Mouse (Mus musculus) stomach, postnatal 0 days (tissue): ENCODE results near the gene Zfand3.

Experiments used
- CTCF ChIP-seq: IDR thresholded peaks from 2 replicates; pipeline ENCODE4 v1.5.1; 2016; ENCODE audit warnings: antibody characterized with exemption, low read depth, mild to moderate bottlenecking, moderate library complexity
- EP300 ChIP-seq: optimal IDR thresholded peaks from 2 replicates; pipeline ENCODE3; 2016; ENCODE audit warnings: antibody characterized with exemption

GRCm38 (mm10) chr17:30029633-30030226 is 25.2 kb downstream of the Zfand3 start:
- TF ChIP-seq EP300 (no peak), CTCF (no peak)
